Mouse (Mus musculus) kidney, adult 2 months (tissue): ENCODE results near the gene Gss.

Source experiments
- CTCF ChIP-seq: fragments of 200-500 bp; conservative IDR thresholded peaks from 2 replicates; pipeline ENCODE4 v1.5.1; 2011; ENCODE audit warnings: low read depth, mild to moderate bottlenecking, control low read depth, low read length, moderate library complexity, mixed read lengths; ENCODE audit not compliant: insufficient read depth, insufficient read length
- POLR2A ChIP-seq: fragments of 200-500 bp; IDR thresholded peaks from one replicate; pipeline ENCODE4 v1.6.1; 2011; ENCODE audit warnings: low read depth, low read length, control low read depth

- TF ChIP-seq POLR2A (no peak), CTCF (no peak)
Observed at GRCm38 (mm10) chr2:155633731-155634130, 41.1 kb upstream of the Gss start.
